Mouse (Mus musculus) gastrocnemius, adult 8-10 months (tissue): ENCODE measurements around the gene Pram1. TPM values are rescaled to one million over a fixed set of nuclear protein-coding genes. Genes with fewer than 3 reads are reported as not detected.

Experiments
- DNase-seq, 2 experiments: peaks; one replicate each; pipeline ENCODE4 v3.0.0; 2022; ENCODE audit warnings: low spot score in 2 of 2
- total RNA-seq, 4 experiments: library from RNA; stranded (reverse); gene quantifications; 2 replicates each; pipeline ENCODE4 v1.2.4; 2022

Gene Pram1
- total RNA-seq, 4 experiments from 2014 or later = 0.15 to 0.24 TPM; not detected in 2

- DNase-seq = no peak
These were observed 29.0 kb downstream of the Pram1 start for GRCm38 (mm10) chr17:33666813-33667212.

- no peak for DNase-seq
These were observed 31.8 kb downstream of the Pram1 start for GRCm38 (mm10) chr17:33669681-33670080.

- DNase-seq = no peak
These were observed 36.0 kb downstream of the Pram1 start for GRCm38 (mm10) chr17:33673837-33674236.

DNA sequence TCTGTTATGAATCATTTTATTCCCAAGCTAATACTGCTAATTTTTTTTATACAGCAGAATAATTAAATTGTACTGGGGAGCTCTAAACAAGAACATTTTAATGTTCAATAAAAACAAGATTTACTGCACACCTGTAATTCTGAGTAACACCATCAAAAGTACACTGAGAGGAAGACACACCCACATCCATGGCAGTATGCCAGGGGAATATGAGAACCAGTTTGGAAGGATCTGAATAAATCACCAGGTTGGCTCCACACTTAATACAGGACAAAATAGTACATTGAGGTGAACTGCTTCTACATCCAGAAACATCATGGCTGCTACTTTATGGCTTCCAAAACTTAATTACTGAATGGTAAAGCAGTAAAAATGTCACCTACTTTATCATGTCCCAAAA, 37.6 kb downstream of the Pram1 start:
- DNase-seq = peak in 1 of 2 experiments; percentile 10

DNA sequence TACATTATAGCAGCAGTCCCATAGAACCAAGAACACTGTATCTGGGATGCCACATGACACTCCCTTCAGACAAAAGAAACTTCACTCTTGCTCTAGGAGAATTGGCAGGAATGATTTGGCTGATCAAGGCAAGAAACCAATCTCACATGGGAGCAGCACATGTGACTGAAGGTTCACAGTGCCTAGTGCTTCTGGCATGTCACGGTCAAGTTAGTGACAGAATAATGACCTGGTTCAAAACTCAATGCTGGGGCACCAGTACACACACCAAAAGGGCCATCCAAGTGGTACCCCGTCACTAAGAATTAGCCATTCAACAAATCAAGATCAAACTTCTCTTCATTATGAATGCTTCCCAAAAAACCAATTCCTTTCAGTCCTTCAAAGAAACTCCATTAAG, 38.2 kb downstream of the Pram1 start:
- no peak for DNase-seq

GRCm38 (mm10) chr17:33678771-33679170, 40.9 kb downstream of the Pram1 start:
- no peak for DNase-seq

- DNase-seq = no peak
These were observed 43.9 kb downstream of the Pram1 start for GRCm38 (mm10) chr17:33681767-33682166.

GRCm38 (mm10) chr17:33684671-33685231, 46.9 kb downstream of the Pram1 start:
- DNase-seq = peak; percentile 36 to 38

- DNase-seq = peak; percentile 95 to 98
These were observed 47.4 kb downstream of the Pram1 start for GRCm38 (mm10) chr17:33685249-33685653.

DNA sequence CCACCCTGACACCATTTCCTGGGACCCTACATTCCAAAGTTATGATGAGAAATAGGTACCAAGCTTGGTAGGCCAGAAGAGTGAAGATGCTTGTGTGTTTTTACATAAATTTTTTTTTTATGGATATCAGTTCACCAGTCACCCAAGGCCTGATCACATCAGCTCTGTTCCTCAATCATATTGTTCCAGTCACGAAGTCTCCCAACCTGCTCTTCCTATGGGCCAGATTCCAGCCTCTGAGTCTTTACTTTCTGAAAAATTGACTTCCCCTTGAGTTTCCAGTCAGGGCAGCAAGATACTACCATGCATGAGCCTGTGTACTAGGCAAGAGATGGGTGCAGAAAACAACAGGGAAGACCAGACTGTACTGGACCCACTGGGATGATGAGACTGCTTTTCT, 48.9 kb downstream of the Pram1 start, which contains the start of gene Hnrnpm:
Gene Hnrnpm, minus strand, starts transcription at position 101 of the 400 bp plus-strand sequence.
- no peak for DNase-seq

Other genes with a start within 250 kb of the Pram1 start
- gene Zfp101, start 243.4 kb upstream of the Pram1 start, total RNA-seq = 1 to 10 TPM; 3.1 to 3.6 (median 3.4) TPM
- gene Actl9, start 205.2 kb upstream of the Pram1 start, total RNA-seq = not detected
- 1 to 10 TPM; 2.6 to 5.4 (median 3.2) TPM for gene Adamts10, start 113.9 kb upstream of the Pram1 start, total RNA-seq
- 1 to 10 TPM in 1 of 4 experiments, under 1 TPM in 3; 0.07 to 2.0 (median 0.34) TPM for gene Myo1f, start 82.3 kb upstream of the Pram1 start, total RNA-seq
- 1 to 10 TPM; 4.7 to 8.6 (median 6.3) TPM for gene Zfp414, start 9.0 kb upstream of the Pram1 start, total RNA-seq
- 10 to 100 TPM; 37.6 to 69.2 (median 57.2) TPM for gene Hnrnpm, start 48.8 kb downstream of the Pram1 start, total RNA-seq
- 100 to 1,000 TPM in 1 of 4 experiments, 10 to 100 TPM in 3; 90.1 to 113 (median 96.7) TPM for gene March2, start 80.6 kb downstream of the Pram1 start, total RNA-seq
- gene Rab11b, start 122.5 kb downstream of the Pram1 start, total RNA-seq = 100 to 1,000 TPM; 131 to 136 (median 133) TPM
- gene Angptl4, start 143.8 kb downstream of the Pram1 start, total RNA-seq = 1 to 10 TPM in 3 of 4 experiments, under 1 TPM in 1; 0.41 to 5.5 (median 3.0) TPM
- 10 to 100 TPM; 12.4 to 17.4 (median 14.8) TPM for gene Kank3, start 172.5 kb downstream of the Pram1 start, total RNA-seq
- gene Rps28, start 186.5 kb downstream of the Pram1 start, total RNA-seq = 100 to 1,000 TPM; 634 to 807 (median 649) TPM
- 100 to 1,000 TPM; 371 to 396 (median 385) TPM for gene Ndufa7, start 186.5 kb downstream of the Pram1 start, total RNA-seq
- gene Cd320, start 205.0 kb downstream of the Pram1 start, total RNA-seq = 10 to 100 TPM; 16.3 to 18.0 (median 17.0) TPM
- gene Gm7029, start 235.8 kb downstream of the Pram1 start, total RNA-seq = not detected